Mouse (Mus musculus): ENCODE measurements around the gene Olfr703. TPM values are rescaled to one million over a fixed set of nuclear protein-coding genes. Genes with fewer than 3 reads are reported as not detected.

The Olfr703 gene
- polyA plus RNA-seq (2012) = not detected in 2 replicates

DNA sequence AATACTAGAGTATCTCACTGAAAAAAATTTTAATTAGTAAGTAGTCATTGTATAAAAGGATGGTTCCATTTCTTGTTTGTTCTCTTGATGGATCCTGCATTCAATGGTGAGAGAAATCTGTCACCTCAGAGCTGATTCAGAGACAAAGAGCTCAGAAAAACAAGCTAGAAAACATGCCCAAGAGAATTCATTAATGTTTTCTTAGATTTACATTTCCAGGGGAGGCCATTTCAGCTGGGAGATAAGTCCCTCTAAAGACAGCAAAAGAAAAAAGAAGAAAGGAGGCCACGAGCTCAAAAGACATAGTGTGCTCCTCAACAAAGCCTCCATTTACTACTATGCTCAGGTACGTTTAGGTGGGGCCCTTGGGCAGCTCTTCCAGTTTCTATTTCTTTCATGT lies at the start of gene Olfr703:
Olfr703 (plus strand) TSS at position 301 of the 400 bp plus-strand sequence.
- TF ChIP-seq GATA1 (IDR thresholded peaks at IDR 0.05; ENCODE audit: low read length) = no peak

GRCm38 (mm10) chr7:106808734-106809133 lies 34.4 kb upstream of the Olfr703 start, which contains the start of gene Olfr700:
TSS of gene Olfr700 (minus strand) at chr7:106808834.
- no peak for TF ChIP-seq GATA1 (IDR thresholded peaks at IDR 0.05; ENCODE audit: low read length)

- no peak for TF ChIP-seq GATA1 (IDR thresholded peaks at IDR 0.05; ENCODE audit: low read length)
Measured at GRCm38 (mm10) chr7:106813829-106814228, 29.3 kb upstream of the Olfr703 start, which contains the start of gene Olfr701. TSS of gene Olfr701 (plus strand) at chr7:106814129.

- no peak for TF ChIP-seq GATA1 (IDR thresholded peaks at IDR 0.05; ENCODE audit: low read length)
Measured at GRCm38 (mm10) chr7:106815775-106816174, 27.4 kb upstream of the Olfr703 start.

DNA sequence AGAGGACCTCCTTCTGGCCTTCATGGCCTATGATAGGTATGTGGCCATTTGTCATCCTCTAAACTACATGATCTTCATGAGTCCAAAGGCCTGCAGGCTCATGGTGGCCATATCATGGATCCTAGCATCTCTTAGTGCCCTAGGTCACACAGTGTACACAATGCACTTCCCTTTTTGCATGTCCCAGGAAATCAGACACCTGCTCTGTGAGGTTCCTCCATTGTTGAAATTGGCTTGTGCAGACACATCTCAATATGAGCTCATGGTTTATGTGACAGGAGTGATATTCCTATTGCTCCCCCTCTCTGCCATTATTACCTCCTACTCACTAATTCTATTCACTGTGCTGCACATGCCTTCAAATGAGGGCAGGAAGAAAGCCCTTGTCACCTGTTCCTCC lies 24.7 kb upstream of the Olfr703 start:
- TF ChIP-seq GATA1 (IDR thresholded peaks at IDR 0.05; ENCODE audit: low read length) = no peak

DNA sequence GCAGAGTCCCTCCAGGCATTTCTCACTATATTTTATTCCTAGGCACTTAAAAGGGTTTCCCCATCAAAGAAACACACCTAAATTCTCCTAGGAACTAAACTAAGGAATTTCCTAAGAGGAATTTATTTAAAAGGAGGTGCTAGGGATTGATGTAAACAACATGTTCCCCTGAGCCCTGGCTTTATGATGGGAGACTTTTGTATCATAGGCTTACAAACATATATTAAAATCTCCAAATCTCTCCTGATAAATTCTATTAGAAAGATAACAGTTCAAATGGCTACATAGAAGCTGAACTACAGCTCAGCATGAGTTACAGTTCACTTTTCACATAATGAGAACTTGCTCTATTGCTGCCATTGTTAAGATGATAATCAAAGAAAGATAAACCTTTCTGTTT lies 9.4 kb upstream of the Olfr703 start, which contains the start of gene Olfr702:
Olfr702 (minus strand) TSS at position 101 of the 400 bp plus-strand sequence.
- TF ChIP-seq GATA1 (IDR thresholded peaks at IDR 0.05; ENCODE audit: low read length) = no peak

DNA sequence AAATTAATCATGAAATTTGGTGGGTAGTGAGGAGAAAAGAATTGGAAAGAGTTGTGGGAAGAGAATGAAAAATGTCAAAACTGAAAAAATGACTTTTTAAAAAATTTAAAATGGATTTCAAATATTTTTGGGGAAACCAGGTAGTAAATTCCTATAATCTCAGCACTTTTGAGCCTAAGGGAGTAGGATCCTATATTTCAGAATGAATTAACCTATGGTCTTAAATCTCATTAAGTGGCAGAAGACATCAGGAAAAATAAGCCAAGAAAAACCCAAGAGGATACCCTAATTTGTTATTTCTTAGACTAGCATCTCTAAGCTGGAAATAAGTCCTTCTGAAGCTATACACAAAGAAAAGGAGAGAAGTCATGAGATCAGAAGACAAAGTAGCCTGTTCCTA lies 19.7 kb downstream of the Olfr703 start, which contains the start of gene Olfr704:
Olfr704 (plus strand) TSS at position 301 of the 400 bp plus-strand sequence.
- TF ChIP-seq GATA1 (IDR thresholded peaks at IDR 0.05; ENCODE audit: low read length) = no peak

DNA sequence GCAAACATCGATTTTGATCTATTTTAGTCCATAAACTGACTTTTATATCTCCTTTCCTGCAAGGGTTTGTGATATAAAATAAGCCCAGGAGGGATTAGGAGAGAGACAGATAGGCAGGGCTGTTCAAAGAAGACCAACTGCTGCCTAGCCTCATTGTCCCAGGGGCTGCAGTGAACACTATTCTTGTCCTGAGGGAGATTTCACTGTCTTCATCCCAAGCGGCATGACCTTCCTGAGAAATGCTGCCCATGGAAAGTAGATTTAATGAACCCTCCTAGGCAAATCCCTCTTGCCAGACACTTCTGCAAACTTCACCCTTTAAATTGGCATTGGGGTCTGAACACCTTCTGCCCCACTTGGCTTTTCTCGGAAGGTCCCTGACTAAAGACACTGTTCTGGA lies 33.6 kb downstream of the Olfr703 start, which contains the start of gene Olfr705:
Olfr705 (minus strand) TSS at position 101 of the 400 bp plus-strand sequence.
- TF ChIP-seq GATA1 (IDR thresholded peaks at IDR 0.05; ENCODE audit: low read length) = no peak

DNA sequence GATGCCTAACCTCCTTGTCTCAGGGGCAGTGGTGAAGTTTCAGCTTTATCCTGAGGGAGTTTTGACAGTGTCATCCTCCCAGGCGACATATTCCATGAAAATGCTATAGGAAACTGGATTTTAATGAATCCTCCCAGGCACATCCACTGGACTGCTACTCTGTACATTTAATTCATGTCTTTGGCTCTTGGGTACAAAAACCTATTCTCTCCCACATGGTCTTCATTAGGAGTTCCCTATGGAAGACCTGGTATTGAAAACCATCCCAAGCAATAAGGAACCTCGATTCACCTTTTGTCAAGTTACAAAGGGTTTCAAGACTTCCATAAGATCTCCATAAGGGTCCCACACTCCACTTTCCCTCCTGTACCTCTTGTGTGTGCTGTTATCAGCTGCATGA lies 44.9 kb downstream of the Olfr703 start, which contains the start of gene Olfr706:
Olfr706 (minus strand) TSS at position 101 of the 400 bp plus-strand sequence.
- TF ChIP-seq GATA1 (IDR thresholded peaks at IDR 0.05; ENCODE audit: low read length) = no peak

Other genes starting within 250 kb of the Olfr703 start
- gene Olfr693, start 162.8 kb upstream of the Olfr703 start, polyA plus RNA-seq (2012) = not detected in 2 replicates
- gene Olfr694, start 151.5 kb upstream of the Olfr703 start, polyA plus RNA-seq (2012) = not detected in 2 replicates
- gene Olfr695, start 127.0 kb upstream of the Olfr703 start, polyA plus RNA-seq (2012) = not detected in 2 replicates
- not detected in 2 replicates for gene Olfr697, start 100.9 kb upstream of the Olfr703 start, polyA plus RNA-seq (2012)
- not detected in 2 replicates for gene Olfr698, start 88.0 kb upstream of the Olfr703 start, polyA plus RNA-seq (2012)
- gene Olfr699, start 50.2 kb upstream of the Olfr703 start, polyA plus RNA-seq (2012) = not detected in 2 replicates
- not detected in 2 replicates for gene Olfr700, start 34.5 kb upstream of the Olfr703 start, polyA plus RNA-seq (2012)
- gene Olfr701, start 29.2 kb upstream of the Olfr703 start, polyA plus RNA-seq (2012) = not detected in 2 replicates
- gene Olfr702, start 9.5 kb upstream of the Olfr703 start, polyA plus RNA-seq (2012) = not detected in 2 replicates
- not detected in 2 replicates for gene Olfr704, start 19.8 kb downstream of the Olfr703 start, polyA plus RNA-seq (2012)
- not detected in 2 replicates for gene Olfr705, start 33.5 kb downstream of the Olfr703 start, polyA plus RNA-seq (2012)
- gene Olfr706, start 44.8 kb downstream of the Olfr703 start, polyA plus RNA-seq (2012) = not detected in 2 replicates
- gene Olfr707, start 57.9 kb downstream of the Olfr703 start, polyA plus RNA-seq (2012) = not detected in 2 replicates
- gene Olfr1532-ps1, start 64.6 kb downstream of the Olfr703 start, polyA plus RNA-seq (2012) = not detected in 2 replicates
- gene Olfr709-ps1, start 88.9 kb downstream of the Olfr703 start, polyA plus RNA-seq (2012) = not detected in 2 replicates
- gene Olfr710, start 105.0 kb downstream of the Olfr703 start, polyA plus RNA-seq (2012) = not detected in 2 replicates
- gene Olfr6, start 120.6 kb downstream of the Olfr703 start, polyA plus RNA-seq (2012) = not detected in 2 replicates
- gene Olfr711, start 132.1 kb downstream of the Olfr703 start, polyA plus RNA-seq (2012) = not detected in 2 replicates
- not detected in 2 replicates for gene Olfr2, start 162.7 kb downstream of the Olfr703 start, polyA plus RNA-seq (2012)
- gene Olfr713, start 187.8 kb downstream of the Olfr703 start, polyA plus RNA-seq (2012) = not detected in 2 replicates
- not detected in 2 replicates for gene Olfr714, start 227.6 kb downstream of the Olfr703 start, polyA plus RNA-seq (2012)
- not detected in 2 replicates for gene Olfr17, start 249.9 kb downstream of the Olfr703 start, polyA plus RNA-seq (2012)